Mouse (Mus musculus) large intestine, adult 2 months (tissue): ENCODE data around the gene Atp2b1. TPM values are rescaled to one million over a fixed set of nuclear protein-coding genes. Genes with fewer than 3 reads are reported as not detected.

ENCODE experiments used
- polyA plus RNA-seq: library from polyadenylated mRNA; depleted of rRNA; stranded (reverse); fragments of >200 nt; gene quantifications from 2 replicates; pipeline ENCODE4 v1.2.3, GENCODE M21; 2012; rRNA removed

Gene Atp2b1
- polyA plus RNA-seq, 1 experiment = 14.3 TPM

Other genes with a start within 250 kb of the Atp2b1 start
- 12.3 and 14.9 TPM in 2 replicates for gene Poc1b, start 192.6 kb downstream of the Atp2b1 start, polyA plus RNA-seq
- 10.0 and 10.5 TPM in 2 replicates for gene Galnt4, start 193.8 kb downstream of the Atp2b1 start, polyA plus RNA-seq
- not detected in 2 replicates for gene Phxr2, start 211.9 kb downstream of the Atp2b1 start, polyA plus RNA-seq